Mouse (Mus musculus): Measurements from ENCODE around the gene Synpr.

Synpr gene

DNA sequence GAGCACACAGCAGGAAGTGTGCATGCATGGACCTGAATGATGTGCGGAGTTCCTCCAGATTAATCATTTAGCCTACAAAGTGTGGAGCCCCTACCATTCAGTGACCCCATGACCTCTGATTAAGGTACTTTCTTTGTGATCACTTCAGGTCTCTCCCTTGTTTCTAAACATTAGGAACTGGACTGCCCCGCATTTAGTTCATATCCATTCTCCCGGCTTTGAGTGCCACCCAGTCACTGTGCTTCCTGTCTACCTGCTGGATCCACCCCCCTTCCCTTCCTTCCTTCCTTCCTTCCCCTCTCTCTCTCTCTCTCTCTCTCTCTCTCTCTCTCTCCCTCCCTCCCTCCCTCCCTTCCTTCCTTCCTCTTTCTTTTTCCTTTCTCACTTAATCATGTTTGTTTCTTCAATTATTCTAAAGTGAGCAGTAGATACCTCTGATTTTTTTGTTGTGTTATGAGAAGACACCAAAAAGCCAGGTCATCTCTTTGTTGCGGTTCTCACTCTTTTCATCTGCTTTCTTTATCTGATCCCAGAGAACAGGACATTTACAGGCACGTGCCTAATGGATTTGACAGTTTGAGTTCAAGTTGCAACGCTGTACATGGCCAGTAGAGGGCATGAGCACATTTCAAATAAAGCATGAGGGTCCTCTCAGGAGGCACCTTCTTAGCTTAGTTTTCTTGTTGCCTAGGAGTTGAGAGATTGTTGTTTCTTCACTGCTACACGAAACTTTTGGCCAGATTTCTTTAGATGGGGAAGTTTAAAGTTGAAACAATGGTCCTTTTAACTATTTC, 71.2 kb downstream of the Synpr start:
- peak; percentile 65 for DNase-seq (ENCODE audit: low read depth, low spot score)

DNA sequence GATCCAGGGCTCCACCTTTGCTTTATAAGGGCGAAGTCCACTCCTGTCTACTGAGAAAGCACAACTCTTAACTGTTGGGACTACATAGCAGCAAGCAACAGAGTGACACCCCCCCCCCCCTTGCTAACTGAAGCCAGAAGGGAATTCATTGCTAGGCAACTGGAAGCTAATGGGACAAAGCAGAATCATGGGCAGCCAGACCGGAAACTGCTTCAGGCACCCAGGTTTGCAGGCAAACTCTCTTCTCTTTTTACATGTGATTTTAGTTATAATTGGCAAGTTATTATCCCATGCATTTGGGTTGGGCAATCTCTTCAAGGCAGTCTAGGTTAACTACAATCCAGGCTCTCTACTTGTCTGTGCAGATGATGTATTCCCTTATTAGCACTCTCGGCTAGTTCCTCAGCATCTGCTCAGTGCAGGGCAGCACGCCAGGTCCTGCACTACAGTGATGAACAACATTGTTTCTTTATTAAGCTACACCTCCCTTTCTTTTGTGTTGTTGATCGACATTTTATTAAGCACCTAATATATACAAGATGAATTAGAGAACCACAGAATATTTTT, 72.6 kb downstream of the Synpr start:
- DNase-seq (ENCODE audit: low read depth, low spot score): no peak

DNA sequence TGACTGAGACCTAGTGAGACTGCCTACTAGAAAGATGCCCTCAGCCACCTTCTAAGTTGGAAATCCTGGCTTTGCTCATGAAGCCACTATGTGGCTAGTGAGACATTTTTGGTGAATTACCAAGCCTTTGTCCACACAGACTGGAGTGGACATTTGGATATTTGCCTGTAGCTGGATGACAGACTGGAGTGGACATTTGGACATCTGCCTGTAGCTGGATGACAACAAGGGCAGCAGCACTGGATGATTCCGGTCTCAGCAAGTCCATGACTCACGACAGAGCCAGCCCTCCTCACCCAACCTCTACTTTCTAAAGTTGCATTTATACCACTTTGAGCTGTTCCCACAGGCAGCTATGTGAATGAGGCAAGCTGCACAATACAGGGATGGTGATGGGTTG, 73.5 kb downstream of the Synpr start:
- no peak for DNase-seq (ENCODE audit: low read depth, low spot score)

DNA sequence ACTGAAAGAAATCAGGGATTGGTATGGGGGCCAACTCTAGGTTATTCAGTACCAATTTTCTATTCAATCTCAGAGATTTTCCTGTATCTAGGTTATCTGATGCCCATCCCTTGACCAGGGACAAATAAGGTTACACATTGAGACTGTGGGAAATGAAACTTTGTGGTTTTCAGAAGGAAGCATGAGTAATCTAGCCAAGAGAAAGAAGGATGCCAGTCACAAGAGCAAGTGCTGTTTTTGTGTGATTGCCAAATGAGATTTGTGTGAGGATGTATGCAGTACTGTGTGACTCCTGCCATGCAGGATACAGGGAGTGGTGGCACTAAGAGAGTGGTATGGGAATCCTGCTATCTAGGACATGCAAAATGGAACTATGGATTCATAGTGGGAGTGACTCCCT, 76.6 kb downstream of the Synpr start:
- DNase-seq (ENCODE audit: low read depth, low spot score): no peak

DNA sequence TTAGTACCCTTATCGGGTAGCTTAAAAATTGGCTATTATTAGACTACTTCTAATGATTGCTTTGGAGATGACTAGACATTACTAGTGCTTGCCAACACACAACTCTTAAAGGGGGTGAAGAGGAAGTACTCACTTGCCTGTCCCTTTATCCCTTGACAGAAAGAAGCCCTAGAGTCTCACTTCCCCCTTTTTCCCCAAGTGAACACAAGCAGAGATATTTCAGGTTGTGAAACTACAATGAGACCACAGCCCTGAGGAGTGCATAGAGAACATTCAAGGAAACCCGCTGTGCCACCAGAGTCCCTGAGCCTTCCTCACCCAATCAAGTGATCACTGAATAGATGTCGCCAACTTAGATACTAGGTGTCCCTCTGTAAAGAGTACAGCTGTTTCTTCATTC, 77.1 kb downstream of the Synpr start:
- DNase-seq (ENCODE audit: low read depth, low spot score): no peak

DNA sequence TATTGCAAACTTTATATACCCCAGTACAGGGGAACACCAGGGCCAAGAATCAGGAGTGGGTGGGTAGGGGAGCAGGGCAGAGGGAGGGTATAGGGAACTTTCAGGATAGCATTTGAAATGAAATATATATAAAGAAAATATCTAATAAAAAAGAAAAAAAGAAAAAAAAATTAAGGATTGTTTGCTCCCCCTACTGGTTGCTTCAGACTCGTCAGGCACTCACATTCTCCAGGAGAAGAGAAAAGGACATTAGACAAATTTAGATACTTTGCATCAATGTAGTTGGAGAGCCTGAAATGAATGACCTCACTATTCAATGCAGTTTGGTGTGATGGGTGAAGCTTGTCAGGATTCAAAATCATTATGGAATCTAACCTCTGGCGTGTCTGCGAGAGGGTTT, 83.7 kb downstream of the Synpr start:
- DNase-seq (ENCODE audit: low read depth, low spot score): no peak

DNA sequence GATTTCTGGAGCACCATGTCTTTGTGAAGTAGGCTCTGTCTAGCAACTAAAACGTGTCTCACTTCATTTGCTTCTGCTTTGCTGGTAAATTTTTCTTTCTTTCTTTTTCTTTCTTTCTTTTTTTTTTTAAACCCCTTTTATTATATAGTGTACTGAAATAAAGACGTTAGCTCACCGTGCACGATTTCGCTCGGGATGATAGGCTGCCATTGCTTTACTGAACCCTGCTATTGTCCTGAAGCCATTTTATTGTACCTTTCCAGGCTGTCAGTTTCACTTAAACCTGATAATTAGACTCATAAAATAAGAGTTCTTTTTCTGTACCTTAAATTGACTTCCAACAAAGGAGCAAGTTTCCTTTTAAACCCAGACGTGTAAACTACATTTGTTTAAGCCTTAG, 104.5 kb downstream of the Synpr start:
- DNase-seq (ENCODE audit: low read depth, low spot score): no peak

DNA sequence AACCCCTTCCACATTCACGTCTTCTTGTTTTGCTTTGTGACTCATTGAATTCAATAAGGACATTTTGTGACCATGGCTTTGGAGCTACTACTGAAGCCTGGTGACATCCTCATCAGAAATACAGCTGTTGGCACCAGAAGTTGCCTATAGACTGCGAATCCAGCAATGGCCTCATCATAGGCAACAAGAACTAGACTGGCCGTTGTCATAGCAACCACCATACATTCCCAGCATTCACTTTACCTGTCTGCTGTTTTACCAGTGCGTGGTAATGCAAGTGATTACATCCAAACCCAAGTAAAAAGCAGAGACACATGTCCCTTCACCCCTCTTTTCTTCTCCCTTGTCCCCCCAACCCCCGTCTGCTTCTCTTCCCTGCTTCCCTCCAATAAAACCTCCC, 105.4 kb downstream of the Synpr start:
- no peak for DNase-seq (ENCODE audit: low read depth, low spot score)

DNA sequence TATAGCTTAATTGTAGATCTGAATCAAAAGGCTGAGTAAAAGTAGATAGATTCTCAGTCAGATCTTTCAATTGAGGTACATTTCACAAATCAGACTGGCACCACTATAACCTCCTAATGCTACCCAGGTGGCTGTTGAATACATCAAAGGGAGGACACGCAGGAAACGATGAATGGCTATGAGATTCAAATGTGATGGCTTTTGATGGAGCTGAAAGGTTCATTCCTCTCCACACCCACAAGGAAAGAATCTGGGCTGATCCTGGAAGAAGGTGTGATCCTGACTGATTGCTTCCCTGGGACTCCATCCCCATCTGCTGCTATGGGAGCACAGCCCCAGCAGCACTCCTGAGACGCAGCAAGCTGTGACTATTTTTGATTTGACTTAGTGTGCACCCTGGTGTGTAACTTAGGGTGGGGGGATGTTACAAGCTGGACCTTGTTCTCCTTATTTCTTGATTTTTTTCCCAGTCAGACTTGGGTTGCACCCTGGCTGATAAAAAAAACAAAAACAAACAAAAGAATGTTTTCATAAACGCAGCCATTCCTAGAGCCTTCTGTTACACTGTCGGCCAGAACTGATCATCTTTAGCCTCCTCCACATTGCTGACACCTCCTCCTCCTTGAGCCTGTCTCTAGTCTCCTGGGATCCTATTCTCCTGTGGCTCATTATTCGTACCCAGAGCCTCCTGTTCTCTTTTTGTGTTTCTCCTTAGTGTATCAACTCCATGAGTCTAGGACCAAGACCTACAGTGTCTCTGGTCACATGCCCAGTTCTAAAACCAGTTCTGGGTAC, 114.8 kb downstream of the Synpr start:
- DNase-seq (ENCODE audit: low read depth, low spot score): no peak

DNA sequence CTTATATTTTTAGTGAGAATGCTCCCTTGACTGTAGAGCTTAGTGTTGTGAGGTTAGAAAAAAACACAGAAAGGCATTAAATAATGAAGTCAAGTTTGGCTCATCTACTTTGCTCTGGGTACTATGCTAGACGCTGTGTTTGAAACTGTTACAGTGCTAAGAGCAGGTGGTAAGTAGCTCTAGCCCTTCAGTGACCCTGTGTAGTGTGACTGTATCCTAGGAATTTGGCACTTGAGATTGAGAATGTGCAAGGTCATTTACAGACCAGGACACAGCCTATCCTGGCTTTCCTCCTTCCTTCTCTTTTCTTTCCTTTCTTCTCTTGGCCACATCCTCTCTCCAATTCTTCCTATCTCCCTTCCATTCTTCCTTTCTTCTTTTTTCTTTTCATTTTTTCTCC, 127.1 kb downstream of the Synpr start:
- DNase-seq (ENCODE audit: low read depth, low spot score): no peak

DNA sequence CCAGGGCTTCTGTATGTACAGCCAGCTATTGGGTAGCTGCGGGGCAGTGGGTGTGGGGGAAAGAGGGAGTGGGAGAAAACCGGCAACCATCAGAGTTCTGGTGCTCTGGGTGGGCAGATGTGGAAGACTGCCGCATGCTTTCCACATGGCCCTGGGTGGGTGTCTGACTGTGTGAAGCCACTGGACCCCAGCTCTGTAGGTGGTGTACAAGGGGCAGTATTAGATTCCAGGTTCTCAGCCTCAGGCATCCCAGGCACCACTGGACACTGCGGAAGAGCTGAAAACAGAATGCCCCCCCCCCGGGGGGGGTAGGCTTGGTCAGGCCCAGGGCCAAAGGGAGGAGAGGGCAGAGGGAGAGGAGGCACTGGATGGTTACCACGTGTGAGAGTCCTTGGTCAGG, 156.1 kb downstream of the Synpr start:
- no peak for DNase-seq (ENCODE audit: low read depth, low spot score)

DNA sequence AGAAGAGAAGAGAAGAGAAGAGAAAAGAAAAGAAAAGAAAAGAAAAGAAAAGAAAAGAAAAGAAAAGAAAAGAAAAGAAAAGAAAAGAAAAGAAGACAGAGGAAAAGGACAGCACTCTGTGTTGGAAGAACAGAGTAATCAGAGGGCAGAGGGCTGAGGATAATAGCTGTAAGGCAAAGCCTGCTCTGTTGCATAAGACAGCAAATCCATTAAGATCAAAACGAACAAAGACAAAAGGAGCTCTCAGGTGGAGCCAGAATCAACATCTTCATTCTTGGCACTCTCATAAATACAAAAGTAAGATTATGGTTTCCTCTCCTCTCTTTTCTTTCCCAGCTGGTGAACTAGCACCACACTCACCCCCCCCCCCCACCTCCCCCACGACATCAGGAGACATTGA, 160.3 kb downstream of the Synpr start:
- no peak for DNase-seq (ENCODE audit: low read depth, low spot score)

DNA sequence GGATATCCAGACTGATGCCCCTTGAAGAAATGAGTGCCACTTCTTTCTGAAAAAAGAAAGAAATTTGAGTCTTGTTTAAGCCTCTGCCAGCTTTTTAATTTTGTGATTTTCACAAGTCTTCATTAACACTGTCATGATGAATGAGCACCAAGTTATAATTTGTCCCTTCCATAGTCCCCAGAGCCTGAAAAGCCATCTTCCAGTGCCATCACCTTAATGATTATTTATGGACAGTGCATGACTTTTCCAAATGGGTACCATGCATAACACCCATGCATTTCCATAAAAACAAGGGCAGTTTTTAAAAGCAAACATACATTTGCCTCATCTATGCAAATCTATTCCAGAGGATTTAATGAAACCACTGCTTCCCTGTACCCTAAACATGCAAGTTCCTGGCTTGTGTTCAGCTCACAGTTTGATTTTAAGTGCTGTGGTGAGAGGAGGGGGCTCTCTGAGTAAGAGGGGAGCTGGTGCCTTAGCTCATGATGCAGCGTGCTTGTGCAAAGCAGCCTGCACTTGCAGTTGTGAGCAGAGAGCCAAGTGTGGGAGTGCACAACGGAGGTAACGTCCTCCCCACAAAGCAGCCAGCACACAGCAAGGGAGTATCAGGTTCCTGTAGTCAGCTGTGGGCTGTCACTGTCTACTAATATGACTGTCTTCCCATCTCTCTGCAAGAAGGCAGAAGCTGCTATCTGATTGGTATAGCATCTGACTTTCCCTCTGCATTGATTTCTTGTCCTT, 169.1 kb downstream of the Synpr start:
- no peak for DNase-seq (ENCODE audit: low read depth, low spot score)

DNA sequence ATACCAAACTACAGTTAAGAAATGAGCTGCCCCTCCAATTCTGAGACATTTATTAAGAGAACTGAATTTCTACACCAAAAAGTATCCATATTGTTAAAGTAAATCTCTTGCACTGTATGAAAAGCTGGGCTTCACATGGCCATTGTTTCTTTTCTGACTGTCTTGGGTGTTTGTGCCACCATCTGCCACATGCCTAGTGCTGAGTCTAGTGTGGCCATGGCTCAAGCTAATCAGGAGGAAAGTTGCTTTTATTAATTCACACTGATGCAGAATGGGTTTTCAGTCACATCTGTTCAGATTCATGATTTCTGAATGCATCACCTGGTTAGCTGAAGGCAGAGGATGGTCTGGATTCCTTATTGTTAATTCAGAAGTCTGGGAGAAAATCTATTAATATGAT, 170.4 kb downstream of the Synpr start:
- DNase-seq (ENCODE audit: low read depth, low spot score): no peak

DNA sequence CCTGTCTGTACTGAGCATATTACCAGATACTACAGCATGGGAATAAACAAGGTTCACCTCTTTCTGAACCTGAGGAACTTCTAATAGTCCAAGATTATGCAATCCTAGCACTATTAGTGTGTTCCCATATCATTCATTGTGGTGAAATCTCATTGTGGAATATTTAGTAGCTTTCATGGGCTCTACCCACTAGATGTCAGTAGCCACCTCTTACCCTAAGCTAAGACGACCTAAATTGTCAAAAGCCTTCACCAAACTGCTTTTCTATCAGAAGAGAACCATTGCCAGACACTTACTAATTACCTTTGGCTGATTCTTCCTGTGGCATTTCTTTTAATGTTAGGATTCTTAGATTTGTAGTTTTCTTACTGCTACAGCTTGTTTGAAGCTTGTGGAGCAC, 174.8 kb downstream of the Synpr start:
- no peak for DNase-seq (ENCODE audit: low read depth, low spot score)

DNA sequence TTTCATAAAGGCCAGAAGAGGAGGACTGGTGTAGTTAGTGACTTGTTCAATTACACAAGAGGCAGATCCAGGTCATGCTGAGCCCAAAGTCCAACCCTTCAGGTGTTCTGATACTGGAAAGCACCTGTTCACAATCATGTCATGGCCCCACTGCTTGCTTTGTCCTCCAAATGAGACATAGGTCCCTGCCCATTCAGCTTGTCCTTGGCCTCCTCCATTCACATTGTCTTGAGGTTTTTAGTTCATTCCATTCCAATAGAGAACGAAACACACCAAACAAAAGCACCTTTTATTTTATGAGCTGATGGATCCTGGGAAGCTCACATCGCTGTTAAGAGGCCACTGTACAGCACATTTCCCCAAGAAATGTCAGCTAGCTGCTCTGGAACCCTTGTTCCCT, 184.6 kb downstream of the Synpr start:
- no peak for DNase-seq (ENCODE audit: low read depth, low spot score)

DNA sequence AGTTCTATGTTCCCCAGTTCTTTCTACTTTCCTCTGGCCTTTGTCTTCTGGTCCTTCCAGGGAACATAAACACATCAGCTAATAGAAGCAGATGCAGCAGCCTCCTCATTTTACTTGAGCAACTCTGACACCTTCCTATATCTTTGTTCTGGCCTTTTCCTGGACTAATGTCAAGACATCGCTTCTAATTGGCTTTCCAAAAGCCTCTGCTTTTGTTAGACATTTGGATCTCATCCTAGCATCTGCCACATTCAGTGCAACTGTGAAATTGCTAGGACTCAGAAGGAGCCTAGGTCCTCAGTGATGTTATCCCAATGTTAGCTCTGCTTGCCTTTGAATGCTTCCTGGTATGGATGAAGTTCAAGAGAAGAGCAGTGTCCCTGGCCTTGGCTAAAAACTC, 193.2 kb downstream of the Synpr start:
- no peak for DNase-seq (ENCODE audit: low read depth, low spot score)

DNA sequence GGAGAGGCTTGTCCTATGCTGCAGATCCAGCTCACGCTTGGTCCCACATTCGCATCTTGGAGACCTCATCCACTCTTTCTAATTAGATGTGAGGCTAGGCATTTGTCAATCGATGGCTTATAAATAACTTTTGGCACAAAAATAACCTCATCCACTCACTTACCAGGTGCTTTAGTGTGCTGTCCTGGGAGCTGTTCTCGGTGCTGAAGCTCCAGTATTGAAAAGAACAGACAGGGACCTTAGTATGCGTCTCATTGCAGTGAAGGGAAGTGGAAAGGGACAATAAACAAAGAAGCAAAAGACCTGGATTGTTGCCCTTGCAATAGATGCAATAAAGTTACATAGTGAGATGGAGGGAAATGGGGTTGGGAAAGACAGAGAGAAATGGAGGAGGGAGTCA, 220.8 kb downstream of the Synpr start:
- DNase-seq (ENCODE audit: low read depth, low spot score): no peak

DNA sequence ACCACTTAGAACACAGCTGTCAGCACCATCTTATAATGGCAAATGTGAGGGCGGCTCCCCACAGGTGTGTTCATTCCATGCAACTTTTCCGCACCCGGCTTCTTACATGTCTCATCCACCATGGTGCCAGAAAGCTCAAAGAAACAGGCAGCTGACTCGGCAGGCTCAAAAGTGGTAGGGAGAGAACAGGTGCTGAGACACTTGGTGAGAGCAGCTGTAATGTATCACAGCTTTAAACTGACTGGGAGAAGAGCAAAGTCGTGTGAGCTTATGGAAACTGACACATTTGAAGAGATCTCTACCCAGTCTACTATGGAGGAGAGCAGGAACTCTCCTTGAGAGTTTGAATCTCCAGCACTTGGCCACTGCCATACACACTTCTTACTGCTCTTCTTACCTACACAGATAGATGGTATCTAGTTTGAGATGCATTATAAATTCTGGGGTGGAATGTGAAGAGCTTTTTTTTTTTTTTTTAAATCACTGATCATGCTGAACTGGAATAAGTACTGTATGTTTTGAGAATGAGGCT, 234.1 kb downstream of the Synpr start:
- DNase-seq (ENCODE audit: low read depth, low spot score): no peak

DNA sequence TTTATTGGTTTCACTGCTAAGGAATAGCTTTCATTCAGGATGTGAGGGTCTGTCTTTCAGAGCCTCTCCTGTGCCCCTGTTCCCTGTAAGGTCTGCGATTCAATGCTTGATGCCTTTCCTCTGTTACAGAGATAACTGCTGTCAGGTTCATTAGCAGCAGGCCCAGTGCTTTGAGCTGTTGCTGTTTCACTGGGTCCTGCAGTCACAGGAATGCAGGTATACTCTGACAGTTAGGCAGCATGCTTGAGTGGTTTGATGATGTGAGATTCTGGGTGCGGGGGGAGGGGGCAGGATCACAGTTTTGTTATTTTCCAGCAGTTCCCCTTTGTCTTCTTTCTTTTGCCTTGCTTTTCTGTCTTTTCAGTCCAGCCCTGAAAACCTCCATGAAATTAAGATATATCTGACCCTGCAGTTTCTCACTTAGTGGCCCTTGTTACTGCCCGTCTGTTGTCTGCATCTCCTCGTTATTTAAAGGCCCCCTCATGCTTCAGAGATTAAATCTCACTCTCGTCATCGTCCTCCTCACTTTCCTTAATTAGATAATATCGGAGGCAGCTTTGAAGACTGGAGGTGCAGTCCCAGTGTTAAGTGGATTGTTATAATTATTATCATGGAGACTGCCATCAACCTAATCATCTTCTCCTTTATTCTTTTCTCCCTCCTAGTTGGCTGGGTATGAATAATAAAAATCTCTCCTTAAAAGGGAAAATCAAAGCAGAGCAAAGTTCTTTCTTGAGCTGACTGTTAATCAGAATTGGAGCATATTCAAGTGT, 234.8 kb downstream of the Synpr start:
- no peak for DNase-seq (ENCODE audit: low read depth, low spot score)

DNA sequence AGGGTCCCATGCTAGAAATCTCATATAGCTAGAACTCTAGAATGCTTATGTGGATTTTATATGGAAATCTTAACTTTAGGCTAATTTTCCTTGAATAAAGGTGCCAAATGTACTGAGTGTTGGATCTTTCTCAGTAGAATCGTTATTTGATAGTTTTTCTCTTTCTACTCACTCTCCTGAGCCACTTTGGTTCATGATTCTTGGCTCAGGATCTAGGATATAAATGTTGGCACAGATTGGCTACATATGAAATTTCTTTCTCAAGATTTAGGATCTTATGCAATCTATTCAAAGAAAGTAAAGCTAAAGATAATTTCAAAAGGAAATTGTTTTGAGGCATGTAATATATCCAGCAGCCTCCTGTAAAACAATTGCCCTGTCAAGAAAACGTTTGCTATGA, 263.2 kb downstream of the Synpr start:
- no peak for DNase-seq (ENCODE audit: low read depth, low spot score)
